Mouse (Mus musculus): ENCODE results near the gene Gna14. TPM values are rescaled to one million over a fixed set of nuclear protein-coding genes. Genes with fewer than 3 reads are reported as not detected.

Gna14 gene
- polyA plus RNA-seq, 1 experiment from 2014 or later: 0.16 TPM

- H3K9ac ChIP-seq (ENCODE audit: low read length): no peak overlapping the region
- H3K9me3 ChIP-seq (ENCODE audit: control insufficient read depth, low read length): no peaks in the 10 kb centered on the region
- H3K4me1 ChIP-seq (ENCODE audit: control insufficient read depth, insufficient read depth, low read length): no peaks in the 10 kb centered on the region
- DNase-seq (ENCODE audit: low spot score): no peak
- no peaks in the 10 kb centered on the region for H3K27me3 ChIP-seq (ENCODE audit: control insufficient read depth, insufficient read depth, low read length)
- H3K4me3 ChIP-seq (ENCODE audit: low read depth, low read length): no peak overlapping the region
- WGBS: 96% methylated on average over 6 of the region's 6 CpGs
- H3K4me2 ChIP-seq (ENCODE audit: low read depth): no peak overlapping the region
- no peak overlapping the region for H3K27ac ChIP-seq (ENCODE audit: low read depth, low read length)
- no peak for ATAC-seq (ENCODE audit: insufficient read depth, low FRiP score, low TSS enrichment)
- no peaks in the 10 kb centered on the region for H3K36me3 ChIP-seq (ENCODE audit: control insufficient read depth, insufficient read depth, low read length)
These were observed 11.1 kb downstream of the Gna14 start for GRCm38 (mm10) chr19:16446612-16447011.

GRCm38 (mm10) chr19:16447832-16448621 lies 12.5 kb downstream of the Gna14 start:
- WGBS: 83% methylated on average over 6 of the region's 6 CpGs
- Histone ChIP-seq H3K9me3 (ENCODE audit: control insufficient read depth, low read length) (no peaks in the 10 kb centered on the region), H3K4me2 (ENCODE audit: low read depth) (no peak overlapping the region), H3K36me3 (ENCODE audit: control insufficient read depth, insufficient read depth, low read length) (no peaks in the 10 kb centered on the region), H3K9ac (ENCODE audit: low read length) (no peak overlapping the region), H3K4me3 (ENCODE audit: low read depth, low read length) (no peak overlapping the region), H3K27ac (ENCODE audit: low read depth, low read length) (no peak overlapping the region), H3K4me1 (ENCODE audit: control insufficient read depth, insufficient read depth, low read length) (no peaks in the 10 kb centered on the region), H3K27me3 (ENCODE audit: control insufficient read depth, insufficient read depth, low read length) (no peaks in the 10 kb centered on the region)
- ATAC-seq (ENCODE audit: insufficient read depth, low FRiP score, low TSS enrichment): no peak
- no peak for DNase-seq (ENCODE audit: low spot score)

- ATAC-seq (ENCODE audit: insufficient read depth, low FRiP score, low TSS enrichment) (no peak), DNase-seq (ENCODE audit: low spot score) (no peak)
- Histone ChIP-seq H3K4me1 (ENCODE audit: control insufficient read depth, insufficient read depth, low read length) (no peaks in the 10 kb centered on the region), H3K36me3 (ENCODE audit: control insufficient read depth, insufficient read depth, low read length) (no peaks in the 10 kb centered on the region), H3K27ac (ENCODE audit: low read depth, low read length) (no peak overlapping the region), H3K9me3 (ENCODE audit: control insufficient read depth, low read length) (no peaks in the 10 kb centered on the region), H3K4me2 (ENCODE audit: low read depth) (no peak overlapping the region), H3K4me3 (ENCODE audit: low read depth, low read length) (no peak overlapping the region), H3K27me3 (ENCODE audit: control insufficient read depth, insufficient read depth, low read length) (no peaks in the 10 kb centered on the region), H3K9ac (ENCODE audit: low read length) (no peak overlapping the region)
- WGBS: 89% methylated on average over 5 of the region's 5 CpGs
These were observed 13.2 kb downstream of the Gna14 start for GRCm38 (mm10) chr19:16448796-16449195.

- Histone ChIP-seq H3K36me3 (ENCODE audit: control insufficient read depth, insufficient read depth, low read length) (no peaks in the 10 kb centered on the region), H3K27me3 (ENCODE audit: control insufficient read depth, insufficient read depth, low read length) (no peaks in the 10 kb centered on the region), H3K9ac (ENCODE audit: low read length) (no peak overlapping the region), H3K4me3 (ENCODE audit: low read depth, low read length) (no peak overlapping the region), H3K4me1 (ENCODE audit: control insufficient read depth, insufficient read depth, low read length) (no peaks in the 10 kb centered on the region), H3K27ac (ENCODE audit: low read depth, low read length) (no peak overlapping the region), H3K4me2 (ENCODE audit: low read depth) (no peak overlapping the region), H3K9me3 (ENCODE audit: control insufficient read depth, low read length) (no peaks in the 10 kb centered on the region)
- no peak for DNase-seq (ENCODE audit: low spot score)
- WGBS: 76% methylated on average over 3 of the region's 3 CpGs
- ATAC-seq (ENCODE audit: insufficient read depth, low FRiP score, low TSS enrichment): no peak
These were observed 15.3 kb downstream of the Gna14 start for GRCm38 (mm10) chr19:16450824-16451223.

- DNase-seq (ENCODE audit: low spot score) (no peak), ATAC-seq (ENCODE audit: insufficient read depth, low FRiP score, low TSS enrichment) (no peak)
- Histone ChIP-seq H3K9ac (ENCODE audit: low read length) (no peak overlapping the region), H3K4me3 (ENCODE audit: low read depth, low read length) (no peak overlapping the region), H3K4me2 (ENCODE audit: low read depth) (no peak overlapping the region), H3K4me1 (ENCODE audit: control insufficient read depth, insufficient read depth, low read length) (no peaks in the 10 kb centered on the region), H3K36me3 (ENCODE audit: control insufficient read depth, insufficient read depth, low read length) (no peaks in the 10 kb centered on the region), H3K27me3 (ENCODE audit: control insufficient read depth, insufficient read depth, low read length) (no peaks in the 10 kb centered on the region), H3K9me3 (ENCODE audit: control insufficient read depth, low read length) (no peaks in the 10 kb centered on the region), H3K27ac (ENCODE audit: low read depth, low read length) (no peak overlapping the region)
- WGBS: 76% methylated on average over 2 of the region's 2 CpGs
These were observed 20.6 kb downstream of the Gna14 start for GRCm38 (mm10) chr19:16456181-16456580.

GRCm38 (mm10) chr19:16457127-16457526 lies 21.6 kb downstream of the Gna14 start:
- Histone ChIP-seq H3K4me2 (ENCODE audit: low read depth) (no peak overlapping the region), H3K4me3 (ENCODE audit: low read depth, low read length) (no peak overlapping the region), H3K9me3 (ENCODE audit: control insufficient read depth, low read length) (no peaks in the 10 kb centered on the region), H3K9ac (ENCODE audit: low read length) (no peak overlapping the region), H3K4me1 (ENCODE audit: control insufficient read depth, insufficient read depth, low read length) (no peaks in the 10 kb centered on the region), H3K36me3 (ENCODE audit: control insufficient read depth, insufficient read depth, low read length) (no peaks in the 10 kb centered on the region), H3K27ac (ENCODE audit: low read depth, low read length) (no peak overlapping the region), H3K27me3 (ENCODE audit: control insufficient read depth, insufficient read depth, low read length) (no peaks in the 10 kb centered on the region)
- DNase-seq (ENCODE audit: low spot score) (no peak), ATAC-seq (ENCODE audit: insufficient read depth, low FRiP score, low TSS enrichment) (no peak)
- WGBS: 92% methylated on average over 6 of the region's 6 CpGs

- Histone ChIP-seq H3K4me3 (ENCODE audit: low read depth, low read length) (no peak overlapping the region), H3K36me3 (ENCODE audit: control insufficient read depth, insufficient read depth, low read length) (no peaks in the 10 kb centered on the region), H3K4me1 (ENCODE audit: control insufficient read depth, insufficient read depth, low read length) (no peaks in the 10 kb centered on the region), H3K4me2 (ENCODE audit: low read depth) (no peak overlapping the region), H3K27me3 (ENCODE audit: control insufficient read depth, insufficient read depth, low read length) (no peaks in the 10 kb centered on the region), H3K9ac (ENCODE audit: low read length) (no peak overlapping the region), H3K9me3 (ENCODE audit: control insufficient read depth, low read length) (no peaks in the 10 kb centered on the region), H3K27ac (ENCODE audit: low read depth, low read length) (no peak overlapping the region)
- no peak for DNase-seq (ENCODE audit: low spot score)
- 48% methylated on average over 5 of the region's 5 CpGs for WGBS
- ATAC-seq (ENCODE audit: insufficient read depth, low FRiP score, low TSS enrichment): no peak
These were observed 23.8 kb downstream of the Gna14 start for GRCm38 (mm10) chr19:16459317-16459716.

- no peaks in the 10 kb centered on the region for H3K9me3 ChIP-seq (ENCODE audit: control insufficient read depth, low read length)
- H3K36me3 ChIP-seq (ENCODE audit: control insufficient read depth, insufficient read depth, low read length): no peaks in the 10 kb centered on the region
- no peak for ATAC-seq (ENCODE audit: insufficient read depth, low FRiP score, low TSS enrichment)
- DNase-seq (ENCODE audit: low spot score): no peak
- H3K9ac ChIP-seq (ENCODE audit: low read length): no peak overlapping the region
- H3K4me2 ChIP-seq (ENCODE audit: low read depth): no peak overlapping the region
- no peaks in the 10 kb centered on the region for H3K4me1 ChIP-seq (ENCODE audit: control insufficient read depth, insufficient read depth, low read length)
- H3K27me3 ChIP-seq (ENCODE audit: control insufficient read depth, insufficient read depth, low read length): no peaks in the 10 kb centered on the region
- H3K27ac ChIP-seq (ENCODE audit: low read depth, low read length): no peak overlapping the region
- no peak overlapping the region for H3K4me3 ChIP-seq (ENCODE audit: low read depth, low read length)
- 62% methylated on average over 6 of the region's 6 CpGs for WGBS
These were observed 24.7 kb downstream of the Gna14 start for GRCm38 (mm10) chr19:16460292-16460691.

GRCm38 (mm10) chr19:16460831-16461230 lies 25.3 kb downstream of the Gna14 start:
- no peaks in the 10 kb centered on the region for H3K27me3 ChIP-seq (ENCODE audit: control insufficient read depth, insufficient read depth, low read length)
- WGBS: 90% methylated on average over 14 of the region's 14 CpGs
- H3K9me3 ChIP-seq (ENCODE audit: control insufficient read depth, low read length): no peaks in the 10 kb centered on the region
- H3K4me3 ChIP-seq (ENCODE audit: low read depth, low read length): no peak overlapping the region
- DNase-seq (ENCODE audit: low spot score) (no peak), ATAC-seq (ENCODE audit: insufficient read depth, low FRiP score, low TSS enrichment) (no peak)
- no peaks in the 10 kb centered on the region for H3K4me1 ChIP-seq (ENCODE audit: control insufficient read depth, insufficient read depth, low read length)
- H3K4me2 ChIP-seq (ENCODE audit: low read depth): no peak overlapping the region
- H3K27ac ChIP-seq (ENCODE audit: low read depth, low read length): no peak overlapping the region
- no peak overlapping the region for H3K9ac ChIP-seq (ENCODE audit: low read length)
- no peaks in the 10 kb centered on the region for H3K36me3 ChIP-seq (ENCODE audit: control insufficient read depth, insufficient read depth, low read length)

Measured in neural tube, embryonic 11.5 days (tissue).